In genomic region chr9:50527860-50528259, GRCm38 (mm10) we compare ENCODE assay signal across 8 mouse cellular contexts. TPM values are rescaled to one million over a fixed set of nuclear protein-coding genes. Genes with fewer than 3 reads are reported as not detected.
DNase-seq lines count a peak whose midpoint lies in the region; ATAC-seq and TF ChIP-seq lines count a peak whose summit lies in the region.

No protein-coding gene starts in this region.

- peak overlapping the region; percentile 74 for H3K9ac ChIP-seq in limb, embryonic 13.5 days
- peak overlapping the region; percentile 82 for H3K9ac ChIP-seq in neural tube, embryonic 15.5 days (replicated peaks)

- peak overlapping the region; percentile 83 for H3K4me3 ChIP-seq in gastrocnemius, adult 2 months
- peak overlapping the region; percentile 78 for H3K4me3 ChIP-seq in erythroblast, embryonic 14.5 days (replicated peaks)
- H3K4me3 ChIP-seq in limb, embryonic 13.5 days = peak overlapping the region; percentile 73
- H3K4me3 ChIP-seq in neural tube, embryonic 15.5 days (replicated peaks) = peak overlapping the region; percentile 91

- peak overlapping the region; percentile 98 for H3K27ac ChIP-seq in gastrocnemius, adult 2 months
- no peak overlapping the region for H3K27ac ChIP-seq in limb, embryonic 13.5 days
- 0 out of 2 replicates have a peak overlapping the region, but pooled peaks have one; percentile 89 for H3K27ac ChIP-seq in neural tube, embryonic 15.5 days (replicated peaks)

- no peak for DNase-seq in gastrocnemius, adult 2 months
- DNase-seq in gastrocnemius, adult 8-10 months (ENCODE audit: low spot score in 2 of 2) = no peak
- peak; percentile 64 for DNase-seq in A20 (ENCODE audit: low read depth, low spot score)
- DNase-seq in adrenal gland, adult 18-20 months (ENCODE audit: low spot score in 2 of 2) = no peak
- no peak for DNase-seq in gastrocnemius, postnatal 25 days

- H3K36me3 ChIP-seq in erythroblast, embryonic 14.5 days (ENCODE audit: control insufficient read depth) = peaks cover 16% of the 10 kb centered on the region
- H3K36me3 ChIP-seq in limb, embryonic 13.5 days = no peaks in the 10 kb centered on the region
- H3K36me3 ChIP-seq in neural tube, embryonic 15.5 days = no peaks in the 10 kb centered on the region; the same call in 1 of the 2 replicates

- H3K9me3 ChIP-seq in erythroblast, embryonic 14.5 days (ENCODE audit: control insufficient read depth, low read length) = no peaks in the 10 kb centered on the region
- H3K9me3 ChIP-seq in limb, embryonic 13.5 days = no peaks in the 10 kb centered on the region
- no peaks in the 10 kb centered on the region for H3K9me3 ChIP-seq in neural tube, embryonic 15.5 days (replicated peaks)

- peak overlapping the region; percentile 76 for H3K4me2 ChIP-seq in limb, embryonic 13.5 days (replicated peaks)
- H3K4me2 ChIP-seq in neural tube, embryonic 15.5 days = peak overlapping the region; percentile 69

- intact Hi-C loops in gastrocnemius, adult 2 months (cut with DNase I) = loop anchor here (1.0 to 2.0 kb wide), 2 partner anchors 65 to 1033 kb away; no protein-coding TSS in a partner anchor

- WGBS in limb, embryonic 13.5 days = 47% methylated on average over 7 of the region's 7 CpGs
- 46% methylated on average over 7 of the region's 7 CpGs for WGBS in neural tube, embryonic 15.5 days

- H3K4me1 ChIP-seq in erythroblast, embryonic 14.5 days (ENCODE audit: control insufficient read depth) = peaks cover 16% of the 10 kb centered on the region
- peaks cover 14% of the 10 kb centered on the region for H3K4me1 ChIP-seq in limb, embryonic 13.5 days
- H3K4me1 ChIP-seq in neural tube, embryonic 15.5 days = peaks cover 16% of the 10 kb centered on the region

- no peak for TF ChIP-seq CTCF in gastrocnemius, adult 2 months (IDR thresholded peaks at IDR 0.05)

- no peaks in the 10 kb centered on the region for H3K27me3 ChIP-seq in erythroblast, embryonic 14.5 days (ENCODE audit: control insufficient read depth)
- H3K27me3 ChIP-seq in limb, embryonic 13.5 days = no peaks in the 10 kb centered on the region
- H3K27me3 ChIP-seq in neural tube, embryonic 15.5 days (replicated peaks) = no peaks in the 10 kb centered on the region

- no peak for ATAC-seq in limb, embryonic 13.5 days (ENCODE audit: low FRiP score, low read depth)
- ATAC-seq in neural tube, embryonic 15.5 days (ENCODE audit: low FRiP score) = peak; percentile 4; the same call in 1 of the 2 replicates

RNA-seq across cellular contexts. Expression of gene Pts, which starts 0.7 kb away (rescaled TPM):
- 10 to 100 TPM; 10.4 to 11.9 TPM for total RNA-seq in gastrocnemius, adult 2 months (2021)
- total RNA-seq in gastrocnemius, adult 8-10 months (2022) = 10 to 100 TPM; 10.1 to 13.7 (median 11.7) TPM
- 0.35 and 0.37 TPM in 2 replicates for polyA plus RNA-seq in erythroblast, embryonic 14.5 days (2012)
- polyA plus RNA-seq in limb, embryonic 13.5 days (2015; fragmentation: Nextera tagmentation; extraction: Ambion mirVana) = 71.2 and 84.3 TPM in 2 replicates
- polyA plus RNA-seq in neural tube, embryonic 15.5 days (2015; fragmentation: Nextera tagmentation; extraction: Ambion mirVana) = 109 and 113 TPM in 2 replicates
- 10 to 100 TPM; 76.0 to 77.4 TPM for total RNA-seq in adrenal gland, adult 18-20 months (2021)
- total RNA-seq in gastrocnemius, postnatal 25 days (2021) = 10 to 100 TPM in 1 of 2 experiments, 1 to 10 TPM in 1; 8.5 to 11.2 TPM

RNA-seq across cellular contexts. Expression of gene Il18, which starts 26.8 kb away (rescaled TPM):
- 1 to 10 TPM in 1 of 2 experiments, under 1 TPM in 1; 0.87 to 1.0 TPM for total RNA-seq in gastrocnemius, adult 2 months (2021)
- 1 to 10 TPM in 3 of 4 experiments, under 1 TPM in 1; 0.63 to 2.0 (median 1.6) TPM for total RNA-seq in gastrocnemius, adult 8-10 months (2022)
- polyA plus RNA-seq in erythroblast, embryonic 14.5 days (2012) = 0.09 TPM in 1 of 2 replicates, not detected in the other
- 2.6 and 2.7 TPM in 2 replicates for polyA plus RNA-seq in limb, embryonic 13.5 days (2015; fragmentation: Nextera tagmentation; extraction: Ambion mirVana)
- 16.8 and 18.2 TPM in 2 replicates for polyA plus RNA-seq in neural tube, embryonic 15.5 days (2015; fragmentation: Nextera tagmentation; extraction: Ambion mirVana)
- 1 to 10 TPM; 3.9 to 6.5 TPM for total RNA-seq in adrenal gland, adult 18-20 months (2021)
- total RNA-seq in gastrocnemius, postnatal 25 days (2021) = under 1 TPM; 0.43 to 0.75 TPM

RNA-seq across cellular contexts. Expression of gene Bco2, which starts 27.1 kb away (rescaled TPM):
- total RNA-seq in gastrocnemius, adult 2 months (2021) = under 1 TPM; 0.26 to 0.45 TPM
- under 1 TPM; 0.13 to 0.47 (median 0.44) TPM for total RNA-seq in gastrocnemius, adult 8-10 months (2022)
- polyA plus RNA-seq in erythroblast, embryonic 14.5 days (2012) = not detected in 2 replicates
- 0.15 and 0.23 TPM in 2 replicates for polyA plus RNA-seq in limb, embryonic 13.5 days (2015; fragmentation: Nextera tagmentation; extraction: Ambion mirVana)
- 0.15 and 0.41 TPM in 2 replicates for polyA plus RNA-seq in neural tube, embryonic 15.5 days (2015; fragmentation: Nextera tagmentation; extraction: Ambion mirVana)
- total RNA-seq in adrenal gland, adult 18-20 months (2021) = 1 to 10 TPM; 4.6 to 4.7 TPM
- total RNA-seq in gastrocnemius, postnatal 25 days (2021) = under 1 TPM; 0.28 to 0.40 TPM

RNA-seq across cellular contexts. Expression of gene Tex12, which starts 33.3 kb away (rescaled TPM):
- not detected for total RNA-seq in gastrocnemius, adult 2 months (2021)
- total RNA-seq in gastrocnemius, adult 8-10 months (2022) = not detected
- polyA plus RNA-seq in erythroblast, embryonic 14.5 days (2012) = not detected in 2 replicates
- polyA plus RNA-seq in limb, embryonic 13.5 days (2015; fragmentation: Nextera tagmentation; extraction: Ambion mirVana) = not detected in 2 replicates
- 0.23 and 0.24 TPM in 2 replicates for polyA plus RNA-seq in neural tube, embryonic 15.5 days (2015; fragmentation: Nextera tagmentation; extraction: Ambion mirVana)
- not detected for total RNA-seq in adrenal gland, adult 18-20 months (2021)
- not detected for total RNA-seq in gastrocnemius, postnatal 25 days (2021)

RNA-seq across cellular contexts. Expression of gene Plet1, which starts 33.5 kb away (rescaled TPM):
- under 1 TPM in 1 of 2 experiments, not detected in 1; 0.36 TPM for total RNA-seq in gastrocnemius, adult 2 months (2021)
- total RNA-seq in gastrocnemius, adult 8-10 months (2022) = under 1 TPM in 2 of 4 experiments, not detected in 2; 0.19 to 0.27 TPM
- not detected in 2 replicates for polyA plus RNA-seq in erythroblast, embryonic 14.5 days (2012)
- polyA plus RNA-seq in limb, embryonic 13.5 days (2015; fragmentation: Nextera tagmentation; extraction: Ambion mirVana) = 0.18 and 0.19 TPM in 2 replicates
- 0.72 and 2.1 TPM in 2 replicates for polyA plus RNA-seq in neural tube, embryonic 15.5 days (2015; fragmentation: Nextera tagmentation; extraction: Ambion mirVana)
- under 1 TPM in 1 of 2 experiments, not detected in 1; 0.29 TPM for total RNA-seq in adrenal gland, adult 18-20 months (2021)
- total RNA-seq in gastrocnemius, postnatal 25 days (2021) = not detected

Comparison
In these comparisons a context has a peak if more than half of its experiments do, and no peak if none do; other contexts are left out.
1. RNA of gene Pts, which starts 0.7 kb away (total RNA-seq): 76.0 to 77.4 TPM in adrenal gland, adult 18-20 months; 10.4 to 11.9 TPM in gastrocnemius, adult 2 months, 10.1 to 13.7 TPM in gastrocnemius, adult 8-10 months and 8.5 to 11.2 TPM in gastrocnemius, postnatal 25 days; every median in the first group is over 4 times any median in the second.
2. Peak in every context shown above with its lines, with median percentiles within 50 percentile points of each other: H3K4me3 ChIP-seq.